Mouse (Mus musculus) heart, adult 2 months (tissue): ENCODE measurements around the gene Slc35f5. TPM values are rescaled to one million over a fixed set of nuclear protein-coding genes. Genes with fewer than 3 reads are reported as not detected.

Source experiments
- DNase-seq, 2 experiments: peaks; one replicate each; pipeline ENCODE4 v3.0.0; 2021
- H3K27ac ChIP-seq: fragments of 200-600 bp; 2 replicates; pipeline ENCODE4 v1.8.1; 2022
- H3K27me3 ChIP-seq: fragments of 200-500 bp; 2 replicates; pipeline ENCODE4 v1.6.1; 2012; ENCODE audit warnings: mild to moderate bottlenecking, low read length, inconsistent platforms, mixed read lengths; ENCODE audit not compliant: control insufficient read depth, insufficient read depth
- H3K36me3 ChIP-seq: fragments of 200-500 bp; 2 replicates; pipeline ENCODE4 v1.6.1; 2012; ENCODE audit warnings: low read length, inconsistent platforms; ENCODE audit not compliant: control insufficient read depth, insufficient read depth
- H3K4me1 ChIP-seq: fragments of 200-500 bp; 2 replicates; pipeline ENCODE4 v1.6.1; 2011; ENCODE audit warnings: low read length; ENCODE audit not compliant: control insufficient read depth, insufficient read depth
- H3K4me3 ChIP-seq: fragments of 200-600 bp; 2 replicates; pipeline ENCODE4 v1.8.1; 2022
- H3K79me2 ChIP-seq: fragments of 200-500 bp; replicated peaks from 2 replicates; pipeline ENCODE4 v1.6.1; 2012; ENCODE audit warnings: mild to moderate bottlenecking, inconsistent platforms, low read length, moderate library complexity, mixed read lengths; ENCODE audit not compliant: control insufficient read depth, insufficient read depth
- H3K9ac ChIP-seq: fragments of 200-500 bp; 2 replicates; pipeline ENCODE4 v1.6.1; 2012; ENCODE audit warnings: low read depth, mild to moderate bottlenecking, control low read depth, inconsistent platforms, low read length, mixed read lengths
- CTCF ChIP-seq: fragments of 200-600 bp; IDR thresholded peaks from 2 replicates; pipeline ENCODE4 v1.8.1; 2022; ENCODE audit warnings: antibody characterized with exemption, mild to moderate bottlenecking, moderate library complexity
- EP300 ChIP-seq: fragments of 200-500 bp; IDR thresholded peaks from 2 replicates; pipeline ENCODE4 v1.6.1; 2011; ENCODE audit warnings: low read depth, low read length, control low read depth; ENCODE audit not compliant: insufficient read depth
- POLR2A ChIP-seq: fragments of 200-500 bp; IDR thresholded peaks from 2 replicates; pipeline ENCODE4 v1.6.1; 2011; ENCODE audit warnings: mild to moderate bottlenecking, low read depth, low read length, control low read depth; ENCODE audit not compliant: insufficient read depth
- WGBS: fragments of 180-500 bp; shearing (Covaris S2); methylation state at CpG from one replicate; pipeline ENCODE4 v1.1.7; 2018; 5-methylcytosine and 5-hydroxymethylcytosine counted together
- intact Hi-C: fragments of 180-260 bp; cut with DNase I; formaldehyde crosslinking; loops from one replicate; pipeline ENCODE4 v1.15.1; 2025
- long read RNA-seq: library from polyadenylated mRNA; stranded (forward); transcript quantifications from one replicate; pipeline ENCODE4 v2.0.0, GENCODE M21; 2021
- polyA plus RNA-seq: library from polyadenylated mRNA; depleted of rRNA; stranded (reverse); fragments of >200 nt; gene quantifications from 2 replicates; pipeline ENCODE4 v1.2.3, GENCODE M21; 2012; rRNA removed
- total RNA-seq, 2 experiments: library from RNA; stranded (reverse); gene quantifications; 2 replicates each; pipeline ENCODE4 v1.2.3; 2021

Gene Slc35f5
- total RNA-seq = 100 to 1,000 TPM; 103 to 129 TPM
- polyA plus RNA-seq = 61.8 and 136 TPM in 2 replicates
- long read RNA-seq, transcript Slc35f5-201 (16 exons, 2,733 nt) = major isoform, 130 of 157 reads
- long read RNA-seq, partial matches to known transcripts = 2 of 157 reads
- long read RNA-seq, other reads (novel, unspliced or antisense) = 25 of 157 reads

DNA sequence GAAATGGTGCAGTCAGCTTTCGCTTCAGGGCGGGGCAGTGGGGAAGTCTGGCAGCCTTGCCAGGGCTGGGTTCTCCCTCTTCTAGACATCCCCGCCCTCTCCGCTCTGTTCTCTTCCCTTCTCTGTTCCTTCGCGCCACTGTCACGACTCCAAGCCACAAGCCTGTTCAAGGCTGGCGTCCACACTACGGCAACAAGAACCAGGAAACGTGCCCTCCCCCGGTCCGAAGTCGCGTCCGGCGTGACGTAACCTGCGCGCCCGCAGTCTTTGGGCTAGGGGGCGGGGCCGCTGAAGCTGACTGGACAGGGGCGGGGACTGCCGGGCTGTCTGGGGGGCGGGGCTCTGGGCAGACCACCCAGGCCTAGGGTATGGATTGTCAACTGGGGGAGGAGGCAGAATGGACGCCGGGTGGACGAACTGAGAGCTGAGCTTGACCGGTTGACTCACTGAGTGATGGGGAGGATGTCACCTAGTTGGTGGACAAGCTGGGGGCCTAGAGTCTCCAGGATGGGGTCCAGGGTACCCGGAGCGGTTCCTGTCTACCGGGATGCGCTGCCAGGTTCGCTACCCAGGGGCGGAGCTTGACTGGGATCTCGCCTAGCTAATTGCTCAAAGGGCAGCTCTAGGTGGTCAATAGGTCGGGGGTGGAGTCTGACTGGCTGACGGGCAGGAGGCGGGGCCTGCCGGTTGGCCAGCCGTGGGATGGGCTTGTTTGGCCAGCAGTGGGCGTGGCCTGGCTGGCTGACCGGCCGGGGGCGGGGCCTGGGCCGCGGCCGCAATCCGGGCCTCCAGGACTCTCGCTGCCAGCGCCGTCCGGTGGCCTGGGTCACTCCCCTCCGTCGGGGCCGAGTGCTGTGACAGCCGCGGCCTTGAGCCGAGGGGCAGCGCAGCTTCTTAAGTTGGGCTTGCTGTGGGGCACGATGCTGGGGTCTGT is at the start of gene Slc35f5:
TSS of gene Slc35f5 (plus strand) at position 337 of the 934 bp plus-strand sequence.
- Histone ChIP-seq H3K36me3 (peaks cover 17% of the 10 kb centered on the region), H3K4me3 (peak within 1 kb of the TSS; percentile 92), H3K79me2 (peaks cover 2% of the 10 kb centered on the region), H3K4me1 (peaks cover 6% of the 10 kb centered on the region), H3K9ac (peak within 1 kb of the TSS; percentile 99), H3K27ac (peak within 1 kb of the TSS; percentile 94), H3K27me3 (no peaks in the 10 kb centered on the region)
- TF ChIP-seq POLR2A = peak; percentile 86
- TF ChIP-seq EP300 = peak; percentile 76; the same call in 1 of the 2 replicates
- peak; percentile 36 for TF ChIP-seq CTCF
- 1% methylated on average over 60 of the region's 61 CpGs for WGBS
- DNase-seq = peak; percentile 98 to 99
- intact Hi-C loops = loop anchor here (1.0 to 2.0 kb wide), 2 partner anchors 42 to 125 kb away; partner anchors contain the start of gene Actr3

DNA sequence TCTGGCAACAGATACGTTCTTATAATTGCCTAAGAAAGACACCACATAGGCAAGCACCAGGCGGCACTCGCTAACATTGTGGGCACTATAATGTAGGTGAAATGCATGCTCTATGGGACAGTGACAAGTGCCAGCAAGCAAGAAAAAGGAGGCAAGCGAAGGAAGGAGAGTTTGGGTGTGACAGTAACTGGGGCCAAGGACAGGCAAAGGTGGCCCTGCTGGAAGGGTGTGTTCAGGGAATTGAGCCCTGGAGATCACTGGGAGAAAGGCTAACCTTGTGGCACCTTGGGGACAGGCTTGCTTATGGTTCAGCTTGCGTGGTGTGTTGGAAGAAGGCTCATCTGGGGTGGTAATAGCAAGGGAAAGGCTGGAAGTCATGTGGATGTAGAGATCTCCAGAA is 45.7 kb upstream of the Slc35f5 start:
- WGBS = 94% methylated on average over 5 of the region's 5 CpGs
- intact Hi-C loops = loop anchor here (5.0 kb wide), 1 partner anchor 142 kb away; no protein-coding TSS in a partner anchor
- Histone ChIP-seq H3K4me3 (no peak overlapping the region), H3K36me3 (no peaks in the 10 kb centered on the region), H3K4me1 (peaks cover 5% of the 10 kb centered on the region), H3K27me3 (no peaks in the 10 kb centered on the region), H3K79me2 (no peaks in the 10 kb centered on the region), H3K9ac (no peak overlapping the region), H3K27ac (no peak overlapping the region)
- DNase-seq = no peak
- TF ChIP-seq CTCF (no peak), POLR2A (no peak), EP300 (no peak)

DNA sequence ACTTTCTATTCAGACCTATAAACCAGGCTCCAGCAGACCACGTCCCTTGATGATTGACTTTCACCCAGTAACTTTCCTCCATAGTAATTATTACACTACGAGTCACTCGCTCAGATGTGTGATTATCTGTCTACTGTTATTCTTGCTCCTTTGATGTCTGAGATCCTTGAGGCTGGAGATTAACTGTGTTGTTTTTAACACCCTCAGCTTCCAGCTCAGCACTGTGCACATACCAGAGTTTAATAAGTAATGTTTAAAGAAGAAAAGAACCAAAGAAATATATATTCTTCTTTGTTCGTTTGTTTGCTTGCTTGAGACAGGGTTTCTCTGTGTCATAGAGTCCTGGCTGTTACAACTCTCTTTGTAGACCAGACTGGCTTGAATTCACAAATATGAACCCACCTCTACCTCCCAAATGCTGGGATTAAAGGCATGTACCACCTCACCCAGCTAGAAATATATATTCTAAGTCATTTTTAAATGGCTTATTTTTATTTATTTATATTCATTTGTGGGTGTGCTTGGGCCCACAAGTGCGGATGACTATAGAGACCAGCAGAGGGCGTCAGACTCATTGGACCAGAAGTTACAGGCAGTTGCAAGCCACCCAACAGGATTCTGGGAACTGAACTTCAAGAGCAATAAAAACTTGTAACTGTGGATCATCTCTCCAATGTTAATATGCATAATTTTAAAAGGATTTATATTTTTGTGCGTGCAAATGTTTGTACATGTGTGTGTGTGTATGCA is 43.3 kb upstream of the Slc35f5 start:
- Histone ChIP-seq H3K27me3 (no peaks in the 10 kb centered on the region), H3K36me3 (no peaks in the 10 kb centered on the region), H3K27ac (no peak overlapping the region), H3K4me3 (no peak overlapping the region), H3K9ac (no peak overlapping the region), H3K79me2 (no peaks in the 10 kb centered on the region), H3K4me1 (peaks cover 5% of the 10 kb centered on the region)
- 57% methylated on average over 7 of the region's 7 CpGs for WGBS
- intact Hi-C loops = loop anchor here (5.0 kb wide), 1 partner anchor 145 kb away; no protein-coding TSS in a partner anchor
- TF ChIP-seq POLR2A (no peak), CTCF (peak; percentile 37)
- no peak for DNase-seq

DNA sequence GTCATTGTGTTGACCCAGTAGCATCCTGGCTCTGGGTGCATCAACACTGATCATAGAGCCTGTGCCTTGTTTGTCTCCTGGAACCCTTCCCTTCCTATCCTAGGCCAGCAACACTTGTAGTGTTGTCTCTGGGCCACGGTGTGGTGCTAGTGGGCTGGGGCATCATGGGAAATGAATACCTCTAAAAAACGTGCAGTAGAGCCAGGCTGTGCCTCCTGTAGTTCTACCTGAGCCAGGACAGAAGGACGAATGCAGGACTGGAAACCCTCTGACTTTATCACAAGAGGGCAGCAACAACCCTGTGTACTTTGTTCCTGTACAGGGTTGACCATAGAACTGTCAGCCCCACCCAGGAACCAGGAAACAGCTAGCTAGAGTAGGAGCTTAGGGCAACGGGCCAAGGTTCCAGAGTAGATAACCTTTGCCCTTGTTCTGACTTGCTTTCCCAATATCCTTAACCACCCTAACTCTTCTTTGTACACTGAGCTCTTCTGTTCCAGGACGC is 41.2 kb upstream of the Slc35f5 start:
- 16% methylated on average over 5 of the region's 5 CpGs for WGBS
- H3K27me3 ChIP-seq = no peaks in the 10 kb centered on the region
- intact Hi-C loops = loop anchor here (2.0 to 5.0 kb wide), 3 partner anchors 42 to 147 kb away; partner anchors contain the start of gene Slc35f5
- TF ChIP-seq POLR2A = no peak
- TF ChIP-seq EP300 = peak; percentile 74; the same call in 1 of the 2 replicates
- peak; percentile 79 for TF ChIP-seq CTCF
- H3K36me3 ChIP-seq = no peaks in the 10 kb centered on the region
- H3K79me2 ChIP-seq = no peaks in the 10 kb centered on the region
- peak; percentile 67 to 76 for DNase-seq
- H3K9ac ChIP-seq = no peak overlapping the region
- H3K27ac ChIP-seq = peak overlapping the region; percentile 27; the same call in 1 of the 2 replicates
- H3K4me1 ChIP-seq = peaks cover 5% of the 10 kb centered on the region
- no peak overlapping the region for H3K4me3 ChIP-seq

DNA sequence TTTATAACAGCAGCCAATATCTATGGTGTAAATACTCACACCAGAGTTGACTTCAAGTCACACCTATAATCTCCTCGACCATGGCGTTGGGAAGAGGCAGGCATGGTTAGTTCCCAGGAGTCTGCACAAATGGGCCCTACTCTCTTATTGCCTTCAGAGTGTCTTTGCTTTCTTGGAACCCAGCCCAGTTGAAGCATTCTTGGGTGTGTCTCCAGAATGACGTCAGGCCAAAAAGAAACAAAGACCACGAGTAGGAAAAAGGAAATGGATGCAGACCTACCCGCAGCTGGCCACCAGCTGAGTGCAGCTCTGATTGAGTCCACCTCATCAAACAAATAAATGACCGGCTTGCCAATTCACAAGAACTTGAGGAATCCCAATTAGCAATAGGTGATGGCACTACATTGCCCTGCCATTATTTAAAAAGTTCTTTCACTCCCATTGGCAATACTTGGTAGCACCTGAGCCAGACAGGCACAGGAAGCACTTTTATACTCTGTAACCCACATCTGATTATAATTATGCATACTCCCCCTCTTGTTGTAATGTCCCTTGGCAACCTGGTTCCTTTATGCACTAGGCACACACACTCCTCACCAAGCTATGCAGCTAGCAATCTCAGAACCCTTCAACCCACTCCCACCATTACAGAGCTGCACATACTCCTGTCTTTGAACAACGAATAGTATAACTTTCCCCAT is 34.3 kb upstream of the Slc35f5 start:
- DNase-seq = peak; percentile 41 to 63
- 33% methylated on average over 7 of the region's 7 CpGs for WGBS
- Histone ChIP-seq H3K9ac (no peak overlapping the region), H3K4me3 (no peak overlapping the region), H3K79me2 (no peaks in the 10 kb centered on the region), H3K27me3 (no peaks in the 10 kb centered on the region), H3K36me3 (no peaks in the 10 kb centered on the region), H3K4me1 (peaks cover 5% of the 10 kb centered on the region), H3K27ac (0 out of 2 replicates have a peak overlapping the region, but pooled peaks have one; percentile 17)
- TF ChIP-seq EP300 = 0 out of 2 replicates have a peak, but pooled peaks have one; percentile 43
- no peak for TF ChIP-seq CTCF
- TF ChIP-seq POLR2A = no peak
- intact Hi-C loops = loop anchor here (10.0 kb wide), 1 partner anchor 139 kb away; no protein-coding TSS in a partner anchor
